Mouse (Mus musculus) C2C12 (cell line): ENCODE results near the gene Mif4gd.

Experiments used
- CTCF ChIP-seq: IDR thresholded peaks from one replicate; pipeline ENCODE4 v1.5.1; 2011; ENCODE audit not compliant: control insufficient read depth, insufficient read depth, insufficient read length
- MAX ChIP-seq: IDR thresholded peaks from one replicate; pipeline ENCODE4 v1.6.1; 2011; ENCODE audit warnings: mild to moderate bottlenecking, control low read depth
- MYOD1 ChIP-seq: IDR thresholded peaks from one replicate; pipeline ENCODE4 v1.6.1; 2011; ENCODE audit warnings: low read depth; ENCODE audit not compliant: control insufficient read depth, insufficient read length

DNA sequence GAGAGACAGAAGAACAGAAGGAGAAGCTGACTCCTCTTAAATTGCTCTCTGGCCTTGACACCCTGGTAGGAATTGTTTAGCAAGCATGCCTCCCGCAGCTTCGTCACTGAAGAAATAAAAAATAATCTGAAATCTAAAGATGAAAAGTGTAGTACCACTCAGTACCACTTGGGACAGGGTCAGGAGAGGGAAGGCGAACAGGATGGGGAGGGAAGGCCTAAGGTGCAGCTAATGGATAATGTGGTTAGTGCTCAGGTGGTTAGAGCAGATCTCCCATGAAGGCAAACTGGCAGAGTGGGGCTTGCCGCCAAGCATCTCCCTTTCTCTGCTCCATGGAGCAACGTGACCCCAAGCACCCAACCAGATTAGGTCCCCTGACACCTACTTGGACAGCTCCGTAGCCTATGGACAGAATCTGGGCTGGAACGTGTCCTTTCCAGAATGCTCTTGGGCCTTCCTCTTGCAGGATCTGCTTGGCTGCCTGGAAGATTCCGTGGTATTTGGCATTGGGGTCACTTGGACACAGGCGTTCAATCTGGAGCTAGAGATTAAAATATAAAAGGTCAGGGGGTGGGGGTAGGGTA, 10.8 kb upstream of the Mif4gd start:
- TF ChIP-seq CTCF (no peak), MAX (no peak), MYOD1 (no peak)
